Mouse (Mus musculus) spleen, postnatal 14 days (tissue): Measurements from ENCODE around the gene Smarcd2.

ENCODE experiments used
- DNase-seq, 2 experiments: peaks; one replicate each; pipeline ENCODE4 v3.0.0; 2021 to 2022; ENCODE audit warnings: low spot score in 2 of 2

The Smarcd2 gene

DNA sequence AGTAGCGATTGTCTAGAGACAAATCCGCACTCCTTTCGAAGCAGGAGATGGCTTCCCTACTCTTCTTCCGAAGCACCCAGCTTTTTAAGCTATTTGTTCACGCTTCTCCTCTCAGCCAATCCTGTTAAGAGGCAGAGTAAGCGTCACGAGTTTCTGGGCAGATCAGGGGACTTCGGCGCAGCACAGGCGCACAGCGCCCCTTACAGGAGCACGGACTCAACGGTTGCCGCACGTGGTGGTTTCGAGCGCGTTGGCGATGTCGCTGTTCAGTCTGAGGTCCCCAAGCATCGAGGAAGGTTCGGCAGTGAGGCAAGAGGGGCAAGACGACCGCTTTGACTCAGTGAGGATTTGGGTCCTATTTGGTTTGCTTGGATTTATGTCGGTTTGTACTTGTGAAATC is 3.7 kb upstream of the Smarcd2 start, which contains the start of gene Tcam1:
Tcam1 (plus strand) TSS at position 219 of the 400 bp plus-strand sequence.
- DNase-seq = peak; percentile 83 to 93

DNA sequence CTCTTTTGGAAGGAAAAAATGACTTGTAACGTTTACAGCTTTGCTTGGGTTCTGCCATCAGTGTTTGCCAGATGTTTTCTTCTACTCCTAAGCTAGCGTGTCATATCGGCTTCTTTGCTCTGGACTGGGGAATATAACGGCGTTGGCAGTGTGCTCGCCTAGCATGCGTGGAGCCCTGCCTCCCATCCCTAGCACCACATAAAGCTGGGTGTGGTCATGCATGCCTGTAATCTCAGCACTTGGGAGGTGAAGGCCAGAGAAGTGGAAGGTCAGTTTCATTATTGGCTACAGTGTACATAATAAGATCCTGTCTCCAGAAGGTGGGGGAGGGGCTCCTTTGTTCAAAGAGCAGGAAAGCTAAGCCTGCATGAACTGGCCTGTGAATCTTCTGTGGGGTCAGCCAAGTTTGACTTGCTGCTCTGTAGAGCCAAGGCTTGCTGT is 2.2 kb upstream of the Smarcd2 start:
- DNase-seq = no peak

DNA sequence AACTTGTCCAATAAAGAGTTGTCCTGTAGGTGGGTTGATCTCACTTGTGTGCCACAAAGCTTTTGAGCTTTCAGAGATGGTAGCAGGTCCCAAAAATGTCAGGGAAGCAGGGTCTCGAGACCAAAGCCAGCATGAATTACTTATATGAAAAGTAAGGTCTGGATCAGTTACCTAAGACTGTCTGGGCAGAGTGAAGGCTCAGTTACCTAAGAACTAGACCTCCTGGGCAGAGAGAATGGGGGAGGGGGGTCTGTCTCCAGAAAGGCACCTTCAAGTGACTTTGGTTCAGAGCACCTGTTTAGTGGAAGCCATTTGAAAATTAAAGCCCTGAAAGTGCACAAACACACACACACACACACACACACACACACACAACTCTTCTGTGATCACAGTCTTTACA is 1.6 kb upstream of the Smarcd2 start:
- DNase-seq = no peak

DNA sequence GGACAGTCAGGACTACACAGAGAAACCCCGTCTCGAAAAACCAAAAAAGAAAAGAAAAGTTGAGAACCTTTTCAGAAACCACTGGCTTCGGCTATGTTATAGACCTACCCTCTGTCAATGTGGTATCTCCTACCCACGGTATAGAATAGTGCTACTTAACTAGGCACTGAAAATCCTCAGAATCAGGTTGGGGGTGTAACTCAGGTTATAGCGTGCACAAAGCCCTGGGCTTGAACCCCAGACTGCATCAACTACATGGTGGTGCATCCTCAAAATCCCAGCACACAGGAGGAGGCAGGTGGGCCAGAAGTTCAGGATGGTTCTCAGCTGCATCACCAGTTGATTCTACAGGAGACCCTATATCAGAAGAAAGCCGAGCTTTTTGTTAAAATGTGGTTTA is 1.0 kb upstream of the Smarcd2 start:
- no peak for DNase-seq

DNA sequence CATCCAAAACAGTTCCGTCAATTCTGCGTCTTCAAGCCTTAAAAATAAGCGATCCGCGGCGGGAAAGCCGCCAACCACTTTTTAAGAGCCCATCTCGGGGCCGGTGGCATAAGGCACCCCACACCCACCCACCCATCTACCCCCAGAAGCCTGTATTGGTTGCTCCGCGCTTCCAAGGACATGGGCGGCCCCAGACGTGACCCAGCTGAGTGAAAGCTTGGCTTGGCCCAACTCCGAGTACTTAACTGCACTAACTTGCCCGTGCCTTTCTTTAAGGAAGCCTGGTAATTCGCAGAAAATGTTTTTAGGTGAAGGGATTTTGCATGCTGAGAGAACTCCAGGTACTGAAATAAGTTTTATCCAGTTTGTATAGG is 526 bp upstream of the Smarcd2 start:
- peak in 1 of 2 experiments; percentile 28 for DNase-seq

DNA sequence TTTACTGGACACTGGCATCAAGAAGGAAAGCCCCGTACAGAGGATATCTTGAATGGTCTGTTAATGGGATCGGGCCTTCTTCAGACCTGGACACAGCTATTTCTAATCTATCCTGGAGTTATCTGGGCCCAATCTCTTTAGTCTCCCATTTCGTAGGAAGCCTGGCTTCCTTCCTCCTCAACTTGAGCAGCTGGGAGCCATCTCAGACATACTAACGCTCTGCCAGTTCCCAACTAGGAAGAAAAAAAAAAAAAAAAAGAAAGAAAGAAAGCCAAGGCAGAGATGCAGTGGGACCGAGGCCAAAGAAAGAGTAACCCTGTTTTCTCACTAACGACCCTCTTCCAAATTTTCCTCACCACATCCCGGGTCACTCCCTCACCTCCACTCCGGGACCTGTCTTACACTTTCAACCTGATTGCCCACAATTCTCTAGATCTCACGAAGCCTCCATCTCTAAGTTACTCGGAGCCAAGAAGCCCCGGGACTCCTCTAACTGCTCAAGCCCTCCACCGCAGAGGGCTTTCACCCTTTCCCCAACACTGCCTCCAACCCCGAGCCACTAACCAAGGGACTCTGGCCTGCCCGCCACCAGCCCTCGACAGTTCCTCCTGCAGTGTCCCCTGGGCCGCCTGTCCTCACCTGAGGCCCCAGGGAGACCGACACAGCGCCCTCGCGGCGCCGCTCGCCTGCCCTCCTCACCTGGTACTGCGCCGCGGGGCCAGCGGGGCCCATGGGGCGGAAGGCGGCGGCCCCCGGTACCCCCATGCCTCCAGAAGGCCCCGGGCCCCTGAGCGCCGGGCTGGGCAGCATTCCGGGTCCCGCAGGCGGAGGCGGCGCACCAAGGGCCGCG is 753 bp downstream of the Smarcd2 start:
- DNase-seq = peak; percentile 47 to 51

DNA sequence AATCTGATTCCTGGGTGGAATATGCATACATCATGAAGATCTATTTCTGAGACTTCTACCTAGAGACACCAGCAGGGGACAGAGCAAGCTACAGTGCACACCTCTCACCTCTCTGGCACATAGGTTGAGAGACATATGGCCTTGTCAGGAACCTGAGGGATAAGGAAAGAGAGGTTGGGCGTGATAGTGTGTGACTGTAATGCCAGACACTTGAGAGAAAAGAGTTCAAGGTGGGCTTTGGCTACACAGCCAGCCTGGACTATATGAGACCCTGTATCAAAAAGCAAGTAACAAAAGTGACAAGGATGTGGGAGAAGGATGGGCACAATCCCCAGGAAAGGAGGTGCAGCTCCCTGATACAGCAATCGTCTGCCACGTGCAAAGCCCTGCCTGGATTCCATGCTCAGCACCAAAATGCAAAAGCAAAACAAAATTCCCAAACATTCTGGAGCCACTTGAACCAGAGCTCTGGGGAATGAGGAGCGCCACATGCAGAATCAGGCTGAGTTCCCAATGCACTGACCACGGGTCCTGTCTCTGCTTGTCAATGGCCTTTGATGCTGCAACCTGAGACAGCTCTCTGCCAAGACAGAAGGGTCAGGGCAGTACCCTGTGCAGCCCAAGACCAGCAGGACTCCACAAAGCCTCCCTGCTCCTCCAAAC is 1.5 kb downstream of the Smarcd2 start:
- no peak for DNase-seq

DNA sequence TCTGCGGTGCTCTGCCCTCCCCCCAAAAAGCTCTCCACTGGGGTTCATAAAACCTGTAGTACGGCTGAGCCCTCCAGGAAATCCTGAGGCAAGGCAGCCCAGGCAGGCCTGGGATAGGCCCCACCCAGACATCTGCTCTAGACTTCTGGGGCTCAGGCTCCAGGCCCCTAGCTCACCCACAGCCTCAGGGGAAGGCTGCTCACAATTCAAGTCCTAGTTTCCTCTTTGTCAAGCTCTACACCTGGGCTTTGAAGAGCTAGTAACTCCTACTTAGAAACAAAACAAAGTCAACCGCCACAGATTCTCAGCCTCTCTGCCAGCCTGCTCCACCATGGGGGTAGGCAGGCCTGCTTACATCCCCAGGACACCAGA is 3.7 kb downstream of the Smarcd2 start:
- DNase-seq = no peak

DNA sequence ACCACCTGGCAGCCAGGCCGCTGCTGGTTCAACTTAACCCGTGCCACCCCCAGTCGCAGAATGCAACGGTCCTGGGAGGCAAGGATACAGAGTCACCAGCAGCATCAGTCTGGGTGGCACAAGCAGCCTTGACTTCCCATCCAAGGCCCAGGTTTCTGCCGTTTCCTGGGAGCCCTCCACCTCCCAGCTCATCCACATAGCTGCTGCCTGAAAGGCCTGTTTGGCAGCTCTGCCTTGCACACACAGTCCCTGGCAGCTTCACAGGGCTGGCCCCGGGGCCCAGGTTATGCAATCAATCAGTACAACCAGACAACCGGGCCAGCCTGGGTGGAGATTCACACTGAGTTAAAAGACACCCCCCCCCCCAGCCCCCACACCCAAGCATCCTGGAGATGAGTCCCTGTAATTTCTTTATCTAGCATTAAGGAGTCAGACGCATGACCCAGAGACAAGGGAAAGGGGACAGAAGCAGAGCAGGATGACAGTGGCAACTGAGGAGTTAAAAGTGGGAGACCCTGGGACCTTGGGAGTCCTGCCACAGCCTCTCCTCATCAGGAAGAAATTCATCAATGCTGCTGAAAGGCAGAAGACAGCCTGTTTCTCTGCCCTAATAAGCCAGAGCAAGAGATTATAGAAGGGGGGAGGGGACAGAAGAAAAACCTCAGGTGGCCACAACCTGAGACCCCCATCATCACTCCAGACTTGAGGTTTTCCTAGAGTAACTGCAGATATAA is 4.3 kb downstream of the Smarcd2 start:
- no peak for DNase-seq

DNA sequence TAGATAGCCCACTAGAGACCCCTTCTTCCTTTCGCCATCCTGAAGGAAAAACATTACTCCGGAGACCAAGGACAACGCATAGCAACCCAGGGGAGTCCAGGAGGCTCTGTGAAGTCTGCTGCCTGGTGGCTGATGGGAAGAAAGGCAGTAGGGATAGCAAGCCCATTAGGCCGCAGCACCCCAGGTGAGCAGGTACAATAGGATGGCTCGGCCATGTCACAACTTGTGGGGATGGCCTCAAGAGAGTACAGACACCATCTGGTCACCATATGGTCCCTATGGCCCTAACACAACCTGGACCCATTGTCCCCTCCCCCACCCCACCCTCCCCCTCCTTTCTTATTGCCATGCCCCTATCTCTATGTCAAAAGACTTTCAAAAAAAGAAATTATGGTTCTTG is 4.9 kb downstream of the Smarcd2 start:
- no peak for DNase-seq

DNA sequence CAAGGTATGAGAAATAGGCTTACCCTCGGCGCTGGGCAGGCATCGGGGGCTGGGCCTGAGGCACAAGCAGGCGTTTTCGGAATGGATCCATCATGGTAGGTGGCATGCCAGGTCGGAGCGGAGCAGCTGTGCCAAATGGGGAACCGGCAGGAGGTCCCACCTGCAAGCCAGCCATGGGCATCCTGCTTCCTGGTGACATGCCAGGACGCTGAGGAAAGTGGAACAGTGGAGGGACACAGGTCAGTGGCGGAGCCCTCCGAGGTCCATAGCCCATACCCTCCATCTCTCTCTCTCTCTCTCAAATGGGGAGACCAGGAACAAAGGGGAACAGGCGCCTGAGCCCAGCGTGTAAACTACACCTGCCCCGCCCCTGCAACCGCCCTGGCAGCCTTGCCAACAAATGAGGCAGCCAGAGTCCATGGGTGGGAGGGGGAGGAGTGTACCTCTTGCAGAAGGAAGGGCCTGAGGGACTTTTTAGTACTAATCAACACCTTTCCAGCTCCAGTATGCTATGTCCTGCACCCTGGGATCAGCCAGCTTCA is 5.4 kb downstream of the Smarcd2 start:
- no peak for DNase-seq

DNA sequence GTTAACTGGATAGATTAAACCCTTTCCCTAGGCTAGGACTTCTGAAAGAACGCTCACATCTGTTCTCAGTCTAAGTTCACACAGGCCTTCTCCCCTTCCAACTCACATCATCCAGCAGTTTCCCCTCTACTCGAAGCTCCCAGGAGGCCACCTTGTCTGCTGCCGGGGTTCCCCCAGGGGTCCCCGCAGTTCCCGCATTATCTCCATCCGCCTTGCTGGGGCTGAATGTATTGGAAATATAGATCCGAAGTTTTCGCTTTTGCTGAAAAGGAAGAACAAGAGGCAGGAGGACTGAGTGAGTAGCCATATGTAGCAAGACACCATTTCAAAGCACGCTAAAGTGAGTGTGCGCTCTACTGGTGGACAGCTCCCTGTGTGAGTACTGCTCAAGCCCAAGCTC is 6.3 kb downstream of the Smarcd2 start:
- DNase-seq = no peak

DNA sequence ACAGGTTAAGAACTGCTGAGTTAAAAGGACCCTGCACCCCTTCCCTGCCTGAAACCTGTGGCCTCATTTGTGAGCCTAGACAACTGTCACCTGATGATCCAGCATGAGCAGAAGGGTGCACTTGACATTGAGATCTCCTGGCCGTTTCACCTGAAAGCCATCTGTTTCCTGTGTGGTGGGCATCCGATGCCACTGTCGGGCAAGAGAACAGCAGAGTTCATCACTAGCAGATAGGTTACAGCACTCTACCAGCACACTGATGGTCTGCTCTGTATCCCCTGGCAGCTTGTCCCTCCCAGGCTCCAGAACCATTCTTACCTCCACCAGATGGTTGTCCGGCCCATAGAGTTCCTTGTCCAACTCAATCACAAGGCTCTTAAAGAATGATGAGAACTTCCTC is 7.2 kb downstream of the Smarcd2 start:
- DNase-seq = no peak

DNA sequence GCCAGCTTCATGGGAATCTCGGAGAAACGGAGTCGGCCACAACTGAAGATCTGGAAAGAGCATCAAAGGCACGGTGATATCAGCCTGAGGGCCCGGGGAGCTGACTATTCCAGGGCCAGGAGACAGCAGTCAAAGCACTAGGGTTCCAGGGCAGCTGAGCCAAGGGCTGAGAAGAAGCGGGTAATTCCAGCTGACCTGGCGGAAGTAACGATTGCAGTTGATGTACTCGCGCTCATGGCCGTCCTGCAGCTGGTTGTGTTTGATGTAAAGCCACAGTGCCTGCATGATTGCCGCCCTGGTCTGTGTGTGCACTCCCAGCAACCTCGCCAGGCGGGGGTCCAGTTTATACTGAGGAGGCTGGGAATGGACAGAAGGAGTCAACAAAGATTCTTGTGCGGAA is 7.8 kb downstream of the Smarcd2 start:
- DNase-seq = no peak

DNA sequence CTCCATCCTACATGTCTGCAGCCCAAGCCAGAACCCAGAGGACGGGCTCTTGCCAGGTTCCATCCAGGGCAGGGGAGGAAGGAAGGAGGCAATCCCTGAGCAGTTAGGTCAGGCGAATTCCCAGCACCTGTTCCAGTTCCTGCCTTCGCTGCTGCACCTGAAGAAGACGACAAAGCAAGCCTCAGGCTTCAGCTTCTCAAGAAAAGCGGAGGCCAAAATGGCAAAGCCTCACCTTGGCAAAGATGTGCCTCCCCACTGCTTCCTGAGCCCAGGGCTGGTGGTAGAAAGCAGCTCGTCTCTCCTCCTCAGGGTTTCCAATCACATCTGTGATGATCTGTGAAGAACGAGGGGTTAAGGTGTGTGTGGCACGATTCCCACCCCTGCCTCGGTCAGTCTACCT is 8.8 kb downstream of the Smarcd2 start:
- DNase-seq = no peak

DNA sequence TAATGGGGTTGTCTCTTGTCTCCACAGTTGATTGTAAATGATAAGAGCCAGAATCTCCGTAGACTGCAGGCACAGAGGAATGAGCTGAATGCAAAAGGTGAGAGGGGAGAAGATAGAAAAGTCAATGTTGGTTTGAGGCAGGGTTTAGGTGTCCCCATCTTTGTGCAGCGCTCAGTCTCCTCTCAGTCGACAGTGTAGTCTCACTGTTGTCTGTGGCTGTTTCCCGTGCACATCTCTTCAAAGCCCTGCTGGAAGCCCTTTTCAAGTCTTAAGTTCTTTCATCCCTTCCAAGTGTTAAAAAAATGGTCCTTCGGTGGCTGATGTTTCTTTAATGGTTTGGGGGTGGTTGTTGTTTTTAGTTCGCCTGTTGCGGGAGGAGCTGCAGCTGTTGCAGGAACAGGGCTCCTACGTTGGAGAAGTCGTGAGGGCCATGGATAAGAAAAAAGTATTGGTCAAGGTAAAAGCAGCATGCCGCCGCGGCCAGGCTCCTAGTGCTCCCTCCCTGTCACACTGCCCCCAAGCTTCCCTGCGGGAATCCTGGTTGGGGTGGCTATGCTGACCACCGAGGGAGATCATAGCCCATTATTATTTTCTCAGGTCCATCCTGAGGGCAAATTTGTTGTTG is 11.8 kb downstream of the Smarcd2 start:
- DNase-seq = no peak

DNA sequence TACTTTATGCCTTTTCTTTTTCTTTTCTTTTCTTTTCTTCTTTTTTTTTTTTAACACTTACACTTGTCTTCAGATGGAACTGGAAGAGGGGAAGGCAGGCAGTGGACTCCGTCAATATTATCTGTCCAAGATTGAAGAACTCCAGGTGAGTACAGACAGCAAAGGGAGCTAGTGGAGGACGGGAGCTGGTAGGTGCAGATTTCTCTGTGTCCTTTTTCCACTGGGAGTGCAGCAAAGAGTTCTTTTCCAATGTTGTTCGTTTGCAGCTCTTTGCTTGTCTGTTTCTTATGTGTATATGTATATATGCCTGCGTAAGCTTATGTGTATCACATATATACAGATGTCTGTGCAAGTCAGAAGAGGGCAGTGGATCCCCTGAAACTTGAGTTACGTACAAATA is 16.0 kb downstream of the Smarcd2 start:
- no peak for DNase-seq

DNA sequence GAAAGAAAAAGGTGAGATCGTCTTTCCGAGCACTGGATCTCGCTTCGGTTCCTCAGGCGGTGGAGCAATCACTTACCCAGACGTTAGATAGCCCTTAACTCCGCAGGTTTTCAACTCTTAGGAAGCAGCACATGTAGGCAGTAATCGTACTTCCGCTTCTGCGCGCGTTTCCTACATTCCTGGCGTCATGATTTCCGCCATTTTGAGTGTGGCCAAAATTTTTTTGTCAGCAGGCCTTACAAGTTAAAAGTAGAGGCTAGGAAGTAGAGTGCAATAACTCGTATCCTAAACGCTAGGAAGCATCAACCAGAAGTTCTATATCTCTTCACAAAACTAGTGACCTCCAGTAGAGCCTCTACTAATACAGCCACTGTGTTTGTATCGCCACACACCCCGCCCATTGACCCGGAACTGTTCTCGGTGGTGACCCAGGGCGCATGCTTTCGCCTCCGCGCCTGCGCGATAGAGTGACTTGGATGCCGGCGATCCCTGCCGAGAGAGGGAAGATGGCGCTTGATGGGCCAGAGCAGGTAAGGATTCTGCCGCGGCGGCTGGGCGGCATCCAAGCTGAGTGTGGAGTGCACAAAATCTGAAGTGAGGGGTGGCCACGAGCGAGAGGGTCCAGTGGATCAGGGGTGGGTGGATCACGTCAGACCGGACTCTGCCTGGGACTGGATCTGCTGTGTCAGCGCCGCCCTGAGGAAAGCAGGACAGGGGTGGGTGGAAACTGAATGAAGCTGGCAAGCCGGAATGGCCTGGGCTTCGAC is 16.9 kb downstream of the Smarcd2 start, which contains the start of the genes Ftsj3 and Psmc5:
Ftsj3 (minus strand) TSS at position 395 of the 767 bp plus-strand sequence.
Psmc5 (plus strand) TSS at position 470 of the 767 bp plus-strand sequence.
- DNase-seq = peak; percentile 96 to 98

DNA sequence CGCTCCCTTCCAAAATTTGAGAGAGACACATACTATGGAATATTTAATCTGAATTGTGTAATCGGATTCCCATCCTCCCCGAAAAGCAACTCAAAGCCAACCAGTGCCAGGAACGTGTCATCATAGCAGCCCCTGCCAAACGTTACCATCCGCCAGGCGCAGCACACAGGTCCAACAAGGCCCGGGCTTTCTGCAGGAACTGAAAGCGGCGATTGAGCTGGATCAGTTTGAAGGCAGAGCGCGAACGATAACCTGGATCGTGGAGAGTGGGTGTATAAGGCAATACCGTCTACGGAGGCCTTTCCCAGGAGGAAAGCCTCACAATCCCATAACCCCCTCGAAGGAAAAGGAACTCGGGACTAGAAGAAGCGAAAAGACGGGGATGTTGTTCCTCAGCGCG is 17.6 kb downstream of the Smarcd2 start:
- no peak for DNase-seq

DNA sequence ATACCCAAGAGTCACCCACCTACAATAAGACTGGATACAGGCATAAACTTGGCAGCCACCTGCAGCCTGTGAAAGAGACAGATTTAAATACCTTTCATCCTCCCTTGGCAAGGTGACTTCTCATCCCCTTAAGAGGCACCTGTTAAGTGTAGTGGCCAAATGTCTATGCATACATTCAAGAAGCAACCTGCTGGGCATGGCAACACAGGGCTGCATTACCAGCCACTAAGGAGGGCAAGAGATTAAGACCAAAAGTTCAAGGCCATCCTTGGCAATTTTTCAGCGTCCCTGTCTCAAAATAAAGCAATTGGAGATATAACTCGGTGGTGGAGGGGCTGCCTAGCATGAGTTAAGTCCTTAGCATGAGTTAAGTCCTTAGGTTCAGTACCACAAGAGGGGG is 18.0 kb downstream of the Smarcd2 start:
- DNase-seq = no peak

DNA sequence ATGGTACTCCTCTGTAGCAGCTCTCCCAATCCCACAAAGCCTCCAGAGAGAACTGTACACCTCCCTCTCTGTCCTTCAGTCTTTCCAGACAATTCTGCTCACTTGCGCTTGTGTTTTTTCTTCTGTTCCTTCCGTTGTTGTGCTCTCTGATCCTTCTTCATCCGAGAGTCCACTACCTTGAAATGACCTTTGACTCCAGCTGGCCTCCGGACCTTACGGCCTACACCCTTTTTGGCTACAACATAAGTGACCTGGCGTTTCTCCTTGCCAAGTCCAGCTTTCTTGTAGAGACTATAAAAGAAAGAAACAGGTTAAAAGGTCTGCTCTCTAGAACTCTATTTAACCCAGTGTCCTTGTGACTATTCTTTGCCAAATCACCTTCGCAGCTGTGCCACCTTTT is 23.4 kb downstream of the Smarcd2 start:
- no peak for DNase-seq
